Mouse (Mus musculus) urinary bladder, postnatal 25 days (tissue): ENCODE results near the gene Snrpc.
"Not testable (repeated sequence)": the region's sequence is repeated elsewhere in the genome, so short reads cannot be mapped to it uniquely, and the experiment has no call there.

ENCODE experiments used
- DNase-seq: peaks from one replicate; pipeline ENCODE4 v3.0.0; 2022; ENCODE audit warnings: low spot score

Gene Snrpc

DNA sequence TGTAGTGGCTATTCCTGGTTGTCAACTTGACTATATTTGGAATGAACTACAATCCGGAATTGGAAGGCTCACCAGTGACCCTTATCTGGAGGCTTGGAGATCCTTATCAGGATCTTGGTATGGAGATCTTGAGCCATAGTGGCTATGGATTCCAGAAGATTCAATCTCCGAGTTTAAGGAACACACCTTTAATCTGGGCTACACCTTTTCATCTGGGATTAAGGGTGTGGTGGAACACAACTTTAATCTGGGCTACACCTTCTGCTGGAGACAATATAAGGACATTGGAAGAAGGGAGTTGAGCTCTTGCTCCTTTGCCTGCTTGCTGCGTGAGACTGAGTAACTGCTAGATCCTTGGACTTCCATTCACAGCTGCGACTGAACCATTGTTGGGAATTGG lies at the start of gene Snrpc:
TSS of gene Snrpc (plus strand) at position 301 of the 400 bp plus-strand sequence.
- not testable (repeated sequence) for DNase-seq

DNA sequence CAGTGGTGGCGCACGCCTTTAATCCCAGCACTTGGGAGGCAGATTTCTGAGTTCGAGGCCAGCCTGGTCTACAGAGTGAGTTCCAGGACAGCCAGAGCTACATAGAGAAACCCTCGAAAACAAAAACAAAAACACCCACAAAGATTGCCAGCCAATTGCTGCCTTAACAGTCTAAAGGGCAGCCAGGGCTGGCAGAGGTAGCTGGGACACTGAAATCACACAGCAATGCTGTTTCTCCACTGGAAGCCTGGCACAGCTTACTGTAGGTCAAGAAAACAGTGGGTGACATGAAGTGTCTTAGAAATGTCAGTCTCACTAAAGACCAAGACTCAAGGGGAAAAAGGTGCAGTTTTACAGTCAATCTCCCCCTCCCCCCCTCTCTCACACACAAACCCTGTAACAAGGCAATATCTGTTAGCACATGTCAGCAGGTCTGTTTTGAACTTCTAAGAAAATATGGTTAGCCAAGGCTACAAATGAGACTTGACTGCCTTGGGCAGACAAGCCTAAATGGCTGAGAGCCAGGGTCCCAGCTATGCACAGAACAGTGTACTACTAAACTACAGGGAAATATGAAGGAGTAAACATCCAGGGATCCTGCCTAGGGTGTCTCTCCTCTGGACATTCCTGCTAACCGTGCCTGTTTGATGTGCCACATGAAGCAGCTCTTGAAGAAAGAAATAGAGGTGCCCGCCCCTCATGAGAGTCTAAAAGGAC lies 49.3 kb upstream of the Snrpc start:
- no peak for DNase-seq

DNA sequence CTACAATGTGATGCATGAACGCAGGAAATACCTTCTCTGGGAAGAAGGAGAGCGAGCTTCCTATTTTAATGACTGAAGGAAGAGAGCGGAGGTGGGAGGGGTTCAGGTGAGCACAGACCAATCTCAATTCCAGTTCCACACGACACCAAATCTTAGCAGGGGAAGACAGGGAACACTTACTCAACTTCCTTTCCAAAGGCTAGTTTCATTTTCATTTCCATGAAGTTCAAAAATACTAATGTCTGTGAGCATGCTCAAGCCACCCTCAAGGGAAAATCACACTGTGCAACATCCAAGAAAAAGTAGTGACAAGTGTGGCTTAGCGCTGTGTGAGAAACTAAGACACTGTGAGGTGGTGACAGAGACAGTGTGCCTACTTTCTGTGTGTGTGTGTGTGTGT lies 47.9 kb upstream of the Snrpc start:
- no peak for DNase-seq

DNA sequence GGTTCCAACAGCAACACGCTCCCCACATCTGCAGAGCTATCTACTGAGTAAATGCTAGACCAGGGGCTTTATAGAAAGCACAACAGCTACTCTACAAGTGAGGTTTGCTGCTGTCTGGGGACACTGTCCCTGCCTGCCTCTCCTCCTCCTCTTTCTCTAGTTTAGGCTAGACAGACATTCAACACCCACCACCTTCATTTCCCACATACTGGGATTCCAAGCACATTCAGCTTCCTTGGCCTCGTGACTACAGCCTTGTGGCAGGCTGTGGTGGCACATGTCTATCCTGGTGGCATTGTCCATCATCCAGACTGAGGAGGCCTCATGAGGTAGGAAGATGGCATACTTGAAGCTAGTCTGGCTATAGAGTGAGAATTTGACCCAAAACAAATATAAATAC lies 47.0 kb upstream of the Snrpc start:
- DNase-seq = no peak

DNA sequence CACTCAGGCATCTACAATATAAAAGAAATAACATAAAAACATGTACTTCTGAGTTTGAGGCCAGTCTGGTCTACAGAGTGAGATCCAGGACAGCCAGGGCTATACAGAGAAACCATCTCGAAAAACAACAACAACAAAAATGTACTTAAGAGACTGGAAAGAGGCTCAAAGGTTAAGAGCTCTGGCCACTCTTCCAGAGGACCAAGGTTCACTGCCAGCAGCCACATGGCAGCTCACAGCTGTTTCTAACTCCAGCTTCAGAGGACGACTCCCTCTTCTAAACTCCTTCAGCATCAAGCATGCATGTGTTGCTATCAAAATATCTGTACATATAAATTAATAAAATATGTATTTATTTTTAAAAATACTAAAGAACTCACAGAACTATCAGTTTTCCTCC lies 46.4 kb upstream of the Snrpc start:
- DNase-seq = no peak

DNA sequence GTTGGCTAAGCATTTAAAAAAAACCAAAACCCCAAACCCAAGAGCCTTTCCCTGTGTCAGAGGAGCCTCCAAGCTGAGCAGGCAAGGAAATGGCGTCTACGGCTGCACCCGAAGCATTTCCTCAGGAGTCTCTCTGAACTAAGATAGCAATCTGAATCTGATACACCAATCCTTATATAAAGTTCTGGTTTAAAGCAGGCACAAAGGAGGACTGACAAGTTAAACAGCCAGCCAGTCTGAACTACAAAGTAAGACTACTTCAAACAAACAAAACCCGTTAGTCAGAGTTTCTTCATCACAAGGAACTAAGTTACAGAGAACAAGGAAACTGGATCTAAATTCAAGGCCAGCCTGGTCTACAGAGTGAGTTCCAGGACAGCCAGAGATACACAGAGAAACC lies 45.4 kb upstream of the Snrpc start:
- no peak for DNase-seq

DNA sequence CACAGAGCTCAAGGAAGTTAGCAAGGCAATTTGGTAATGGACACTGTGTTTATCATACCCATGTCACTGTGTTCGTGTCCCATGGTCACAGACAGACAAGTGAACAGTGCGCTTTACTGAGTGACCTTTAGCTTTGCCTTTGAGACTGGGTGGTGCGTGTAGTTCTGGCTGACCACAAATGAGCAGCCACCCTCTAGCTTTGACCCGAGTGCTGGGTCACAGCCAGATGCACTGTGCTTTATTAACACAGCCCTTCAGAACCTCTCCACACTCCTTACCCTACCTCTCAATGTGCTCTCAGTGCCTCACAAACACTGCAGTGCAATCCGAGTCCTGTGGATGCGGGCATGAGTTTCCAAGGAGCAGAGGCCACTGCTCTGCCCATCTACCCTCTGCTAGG lies 44.8 kb upstream of the Snrpc start:
- DNase-seq = no peak

DNA sequence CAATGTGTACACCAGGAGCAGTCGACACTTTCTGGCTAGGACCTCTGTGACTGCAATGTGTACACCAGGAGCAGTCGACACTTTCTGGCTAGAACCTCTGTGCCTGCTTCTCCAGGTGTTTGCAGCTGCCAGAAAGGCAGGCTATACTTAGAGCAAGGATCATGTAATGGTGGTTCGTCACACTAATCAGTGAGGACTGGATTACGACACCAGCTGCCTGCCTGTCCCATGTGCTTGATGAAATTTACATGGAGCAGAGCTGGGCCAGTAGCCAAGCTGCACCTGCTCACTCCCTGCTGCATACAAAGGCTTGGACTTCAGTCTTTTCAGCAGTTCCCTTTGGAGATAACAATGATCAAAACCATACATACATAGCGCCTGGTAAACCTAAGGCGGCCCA lies 41.2 kb upstream of the Snrpc start:
- no peak for DNase-seq

DNA sequence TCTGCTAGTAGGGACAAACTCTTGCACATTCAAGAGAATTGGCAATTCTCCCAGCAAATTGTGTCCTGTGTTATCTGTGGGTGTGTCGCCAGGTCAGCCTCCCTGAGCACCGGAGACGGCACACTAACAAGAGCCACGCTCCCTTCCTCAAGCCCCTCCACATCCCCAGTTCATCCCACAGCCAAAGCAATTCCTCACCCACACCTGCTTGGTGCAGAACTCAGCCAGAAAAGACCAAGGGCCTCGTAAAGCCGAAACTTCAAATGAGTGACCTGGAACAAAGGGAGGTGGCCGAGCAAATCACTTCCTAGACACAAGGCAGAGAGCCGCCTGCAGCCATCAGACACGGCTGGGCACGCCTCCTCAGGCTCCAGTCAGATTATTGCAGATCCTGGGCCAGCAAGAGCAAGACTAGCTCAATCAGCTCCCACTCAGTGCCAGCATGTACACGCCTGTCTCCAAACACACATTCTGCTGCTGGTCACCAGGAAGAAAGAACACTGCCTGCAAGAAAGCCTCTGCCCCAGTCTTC lies 40.5 kb upstream of the Snrpc start:
- DNase-seq = peak; percentile 39

DNA sequence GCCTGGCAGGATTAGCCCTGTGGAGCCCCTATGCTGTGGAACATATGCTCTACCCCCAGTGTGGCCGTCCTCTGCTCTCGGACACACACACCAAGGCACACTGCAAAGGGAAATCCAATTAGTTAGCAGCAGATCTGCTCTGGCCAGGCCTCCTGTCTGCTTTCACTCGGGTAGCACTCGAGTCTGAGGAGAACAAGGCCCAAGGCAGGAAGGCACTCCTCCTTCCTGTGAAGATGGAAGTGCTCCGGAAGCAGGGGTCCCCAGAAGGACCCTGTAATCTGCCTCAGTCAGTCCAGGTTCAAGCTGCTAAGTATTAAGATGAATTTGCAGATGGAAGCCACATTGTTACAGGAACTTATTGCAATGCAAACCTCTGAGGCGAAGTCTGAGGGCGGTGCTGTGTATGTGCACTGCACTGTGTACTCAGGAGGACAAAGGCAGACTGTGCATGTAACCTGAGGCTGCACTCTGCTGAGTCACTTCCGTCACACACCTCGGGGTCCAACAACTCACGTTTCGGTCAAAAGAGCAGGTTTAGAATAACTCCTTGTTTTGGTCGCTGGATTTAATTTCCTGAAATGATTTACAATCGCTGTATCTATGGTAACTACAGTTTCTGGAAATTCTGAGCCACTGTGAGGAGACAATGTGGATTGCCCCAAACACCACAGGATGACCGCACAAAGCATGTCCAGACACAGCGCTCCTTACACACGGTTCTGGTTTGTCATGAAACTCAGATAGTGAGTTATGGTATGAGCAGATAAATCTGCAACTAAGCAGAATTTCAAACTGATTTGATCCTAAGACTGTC lies 38.0 kb upstream of the Snrpc start:
- no peak for DNase-seq

DNA sequence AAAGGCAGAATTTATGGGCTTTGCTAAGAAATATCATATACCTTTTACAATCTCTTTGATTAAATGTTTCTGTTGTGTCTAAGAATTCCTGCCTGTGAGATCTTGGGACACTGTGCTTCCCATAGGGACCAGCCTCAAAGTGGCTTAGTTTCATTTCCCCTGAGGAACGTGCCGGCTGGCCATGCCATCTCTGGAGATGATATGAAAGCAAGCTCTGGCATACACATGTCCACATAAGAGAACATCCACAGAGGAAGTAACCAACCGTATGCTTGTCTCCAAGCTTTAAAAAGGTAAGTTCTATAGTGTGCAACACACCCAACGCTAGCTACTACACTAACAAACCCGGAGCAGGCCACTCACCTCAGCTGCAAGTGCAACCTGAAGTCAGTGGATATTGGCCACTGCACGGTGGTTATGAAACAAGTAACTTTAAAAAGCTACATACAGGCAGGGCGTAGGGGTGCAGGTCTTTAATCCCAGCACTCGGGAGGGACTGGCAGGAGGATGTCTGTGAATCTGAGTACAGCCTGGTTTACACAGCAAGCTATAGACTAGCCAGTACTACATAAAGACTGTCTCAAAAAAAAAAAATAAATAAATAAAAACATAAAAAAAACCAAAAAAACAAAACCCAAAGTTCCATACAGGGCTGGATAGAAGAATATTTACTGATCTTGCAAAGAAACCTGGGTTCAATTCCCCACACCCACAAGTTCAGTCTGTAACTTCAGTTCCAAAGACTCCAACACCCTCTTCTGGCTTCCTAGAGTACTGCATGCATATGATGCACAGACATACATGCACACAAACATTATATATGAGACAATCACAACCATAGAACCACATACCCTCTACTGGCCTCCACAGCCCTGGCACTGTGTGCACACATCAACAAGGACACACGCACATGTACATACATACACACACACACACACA lies 37.0 kb upstream of the Snrpc start:
- DNase-seq = no peak

DNA sequence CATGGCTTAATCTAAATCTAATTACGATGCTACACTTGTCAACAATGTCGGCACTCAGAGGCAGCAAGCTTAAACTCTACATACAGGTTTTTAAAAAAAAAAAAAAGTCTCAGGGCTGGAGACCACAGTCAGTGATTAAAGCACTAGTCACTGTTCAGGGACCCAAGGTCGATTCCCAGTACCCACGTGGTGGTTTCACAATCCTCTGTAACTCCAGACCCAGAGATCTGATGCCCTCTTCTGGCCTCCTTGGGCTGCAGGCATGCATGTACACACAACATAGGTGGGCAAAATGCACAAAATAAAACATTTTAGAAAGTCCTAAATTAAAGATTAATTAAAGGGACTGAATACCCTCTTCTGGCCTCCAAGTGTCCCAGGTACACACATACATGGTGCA lies 34.2 kb upstream of the Snrpc start:
- DNase-seq = no peak

DNA sequence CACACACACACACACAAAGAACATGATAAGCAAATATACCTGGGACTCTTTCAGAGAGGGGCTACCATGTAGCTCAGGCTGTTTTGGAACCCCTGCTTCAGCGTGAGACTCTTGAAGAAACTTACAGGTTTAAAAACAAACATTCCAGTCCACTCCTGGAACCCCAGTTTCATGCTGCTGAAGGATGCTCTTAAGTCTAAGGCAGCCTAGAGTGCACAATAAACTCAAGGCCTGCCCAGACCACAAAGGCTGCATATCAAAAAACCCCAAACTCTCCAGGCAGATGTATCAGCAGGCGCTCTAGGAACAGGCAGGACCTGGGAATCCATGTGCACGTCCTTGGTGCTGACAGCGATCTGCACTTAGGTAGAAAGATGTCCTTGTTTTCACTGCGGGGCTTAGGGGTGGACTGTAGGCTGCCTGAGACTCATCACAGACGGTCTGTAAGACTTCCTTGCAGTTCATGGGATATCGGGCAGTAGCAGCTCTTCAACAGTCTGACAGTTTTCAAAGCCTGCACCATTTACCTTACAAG lies 33.7 kb upstream of the Snrpc start:
- no peak for DNase-seq

DNA sequence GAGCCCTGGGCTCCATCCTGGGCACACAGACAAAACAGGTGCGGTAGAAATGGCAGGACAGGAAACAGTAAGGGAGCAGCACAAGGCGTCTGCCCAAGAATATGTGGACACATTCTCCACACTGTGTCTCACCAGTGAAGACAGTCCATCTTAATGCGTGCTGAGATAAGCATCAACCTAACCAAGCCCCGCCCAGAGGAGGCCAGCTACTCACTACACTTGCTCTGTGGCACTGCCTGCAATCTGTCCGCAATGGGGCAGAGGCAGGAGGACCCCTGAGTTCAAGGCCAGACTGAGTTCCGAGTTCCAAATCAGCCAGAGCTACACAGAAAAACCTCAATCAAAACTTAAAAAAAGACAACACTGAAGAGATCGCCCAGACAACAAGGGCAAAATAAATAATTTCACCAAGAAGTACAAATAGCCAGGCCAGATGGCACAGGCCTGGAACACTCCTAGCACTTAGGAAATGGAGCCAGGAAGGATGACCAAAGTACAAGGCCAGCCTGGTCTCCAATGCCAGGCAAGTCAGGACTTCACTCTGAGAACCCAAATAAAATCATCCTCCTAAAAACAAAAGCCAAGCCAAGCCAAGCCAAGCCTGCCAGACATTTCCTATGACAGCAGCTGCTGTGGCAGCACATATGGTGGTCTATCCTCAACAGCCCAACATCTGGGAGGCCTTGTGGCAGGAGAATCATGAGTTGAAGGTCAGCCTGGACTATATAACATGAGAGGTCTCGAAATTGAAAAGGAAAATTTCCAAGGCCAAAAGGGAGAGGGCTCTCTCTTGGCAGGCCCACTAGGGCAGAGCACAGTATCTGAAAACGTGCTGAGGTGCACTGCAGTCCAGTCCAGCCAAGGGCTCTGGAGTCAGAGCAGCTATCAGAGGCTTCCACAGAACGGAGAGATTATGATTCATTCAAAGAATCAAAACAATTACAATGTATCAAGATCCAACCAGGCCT lies 32.9 kb upstream of the Snrpc start:
- no peak for DNase-seq

DNA sequence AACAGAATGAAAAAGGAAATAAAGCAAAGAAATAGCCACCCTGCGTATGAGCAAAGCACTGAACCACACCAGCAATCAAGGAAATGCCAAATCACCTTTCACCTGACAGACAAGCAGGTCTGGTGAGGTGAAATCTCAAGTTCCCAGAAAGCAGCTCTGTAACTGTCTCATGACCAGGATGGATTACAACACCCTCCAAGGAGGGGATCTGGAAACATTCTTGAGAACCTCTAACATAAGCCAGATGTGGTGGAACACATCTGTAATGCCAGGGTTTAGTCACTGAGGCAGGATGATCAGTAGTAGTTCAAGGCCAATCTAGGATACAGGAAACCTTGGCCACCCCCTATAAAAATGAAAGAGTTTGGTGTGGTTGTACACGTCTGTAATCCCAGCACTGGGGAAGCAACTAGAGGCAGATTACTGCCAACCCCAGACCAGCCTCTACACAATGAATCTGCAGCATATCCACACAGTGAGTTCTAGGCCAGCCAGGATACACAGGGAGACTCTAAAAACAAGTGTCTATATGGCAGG lies 30.3 kb upstream of the Snrpc start:
- DNase-seq = no peak

DNA sequence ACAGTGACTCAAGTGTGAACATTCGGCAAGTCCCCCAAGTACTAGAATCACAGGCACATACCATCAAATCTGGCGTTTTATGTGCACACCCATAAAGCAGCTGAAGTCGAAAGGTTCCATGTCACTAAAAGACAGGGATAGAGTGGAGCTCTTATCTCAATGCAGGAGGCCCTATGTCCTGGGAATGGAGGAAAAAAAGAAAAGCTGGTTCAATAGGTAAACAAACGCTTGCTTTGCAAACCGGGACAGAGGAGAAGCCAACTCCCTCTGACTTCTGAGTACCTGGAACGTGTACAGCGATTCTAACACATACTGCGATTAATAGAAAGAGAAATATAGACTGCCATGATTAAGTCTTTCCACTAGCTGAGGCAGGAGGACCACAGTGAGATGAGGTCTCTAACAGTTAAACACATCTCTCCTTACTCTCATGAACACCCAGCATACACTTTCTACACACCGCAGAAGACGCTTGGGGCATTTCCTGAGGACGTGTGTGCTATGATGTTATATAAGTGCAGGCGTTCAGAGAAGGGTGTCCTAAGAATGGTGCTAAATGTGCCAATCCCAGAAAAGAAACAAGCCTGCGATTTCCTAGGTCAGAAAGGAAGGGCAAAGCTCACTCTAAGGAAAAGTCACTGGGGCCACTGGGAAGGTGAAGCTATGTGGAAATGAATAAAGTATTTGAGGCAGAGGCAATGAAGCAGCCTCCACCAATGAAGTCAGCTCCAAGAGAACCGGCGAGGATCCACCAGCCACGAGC lies 27.2 kb upstream of the Snrpc start:
- DNase-seq = no peak

DNA sequence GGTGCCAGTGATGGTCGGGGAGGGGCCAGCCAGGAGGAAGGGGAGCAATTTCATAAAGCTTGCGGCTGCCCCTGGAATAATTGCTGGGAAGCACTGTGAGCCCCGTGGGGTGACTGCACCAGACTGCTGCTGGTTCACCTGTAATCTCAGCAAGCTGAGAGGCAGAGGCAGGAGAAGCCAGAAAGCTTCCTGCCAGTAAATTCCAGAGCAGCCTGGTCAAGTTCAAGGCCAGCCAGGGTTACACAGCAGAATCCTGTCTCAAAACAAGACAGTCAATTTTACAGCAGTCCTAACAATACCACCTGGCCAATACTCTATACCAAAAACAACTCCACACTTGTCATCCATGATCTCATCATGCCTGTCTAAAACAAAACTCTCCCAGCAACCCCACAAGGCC lies 26.0 kb upstream of the Snrpc start:
- DNase-seq = peak; percentile 1

DNA sequence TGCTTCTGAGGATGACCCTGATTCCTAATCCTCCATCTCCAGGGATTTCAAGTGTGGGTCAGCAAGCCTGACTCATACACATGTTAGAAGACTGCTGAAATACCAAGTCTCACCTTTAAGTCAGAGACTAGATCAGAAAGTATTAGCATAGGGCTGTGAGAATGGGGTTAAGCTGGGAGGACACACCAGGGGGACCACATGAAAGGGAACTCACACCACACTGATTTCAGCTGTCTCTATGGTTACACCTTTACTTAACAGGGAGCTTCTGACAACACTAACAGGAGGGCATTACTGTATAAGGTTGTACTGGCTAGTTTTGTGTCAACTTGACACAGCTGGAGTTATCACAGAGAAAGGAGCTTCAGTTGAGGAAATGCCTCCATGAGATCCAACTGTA lies 23.3 kb upstream of the Snrpc start:
- no peak for DNase-seq

DNA sequence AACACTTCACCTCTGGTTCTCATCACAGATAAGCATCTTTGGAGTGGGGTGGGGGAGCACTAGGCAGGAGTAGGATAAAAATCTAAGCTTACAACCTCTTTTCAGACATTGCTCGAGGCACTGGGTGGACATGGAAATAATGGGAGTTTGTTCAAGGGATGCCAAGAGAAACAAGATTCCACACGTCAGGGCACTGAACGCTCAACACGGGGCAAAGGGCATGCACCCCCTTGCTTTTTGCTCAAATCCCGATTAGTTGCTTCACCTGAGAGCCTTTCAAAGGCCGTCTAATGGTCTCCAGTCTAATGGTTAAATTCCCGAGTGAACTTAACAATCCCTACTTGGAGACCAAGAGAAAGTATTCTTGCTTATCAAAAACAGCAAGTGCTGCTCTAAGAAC lies 18.9 kb upstream of the Snrpc start:
- no peak for DNase-seq

DNA sequence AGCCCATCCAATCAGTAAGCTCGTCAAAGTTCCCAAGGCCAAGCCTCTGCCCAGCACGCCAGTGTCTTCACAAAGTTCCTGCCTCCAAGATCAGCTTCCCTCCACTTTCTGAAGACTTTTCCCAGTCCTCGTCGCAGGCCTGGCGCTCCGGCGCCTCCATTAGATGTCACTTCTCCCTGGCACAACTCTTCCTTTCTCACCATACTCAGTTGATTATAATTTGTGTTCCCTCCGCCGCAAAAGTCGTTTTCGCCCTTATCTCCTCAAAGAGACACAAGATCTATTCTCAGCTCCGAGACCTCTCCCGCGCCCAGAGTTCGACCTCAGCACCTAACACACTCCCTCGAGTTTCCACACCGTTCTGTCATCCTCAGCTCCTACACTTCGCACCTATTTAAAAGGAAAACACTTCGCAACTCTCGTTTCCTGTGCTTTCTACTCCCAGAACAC lies 18.4 kb upstream of the Snrpc start:
- DNase-seq = no peak
